Mouse (Mus musculus): ENCODE measurements at regions not wholly inside any gene's neighbourhood (a gene's known extent, or its start where the extent isn't known, plus 50 kb on each side); places are given as distances from the start of the nearest gene placed in this dataset.

DNA sequence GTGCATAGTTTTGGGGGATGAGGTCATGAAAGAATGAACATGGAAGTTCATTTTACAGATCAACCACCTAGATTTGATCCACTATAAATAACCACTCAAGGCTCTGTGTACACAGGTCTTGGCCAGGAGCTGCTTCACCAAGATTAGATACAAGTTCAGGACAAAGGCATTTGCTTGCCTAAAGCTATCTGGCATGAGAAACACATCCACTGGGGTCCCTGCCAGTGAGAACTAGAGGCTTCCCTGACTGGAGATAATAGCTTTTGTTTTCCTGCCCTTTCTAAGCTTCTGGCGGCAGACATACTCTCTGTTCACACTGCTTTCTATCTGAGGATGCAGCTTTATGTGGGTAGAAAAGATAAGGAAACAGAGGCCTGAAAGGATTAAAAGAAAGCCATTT is 240.2 kb downstream of the Cep170 start:
- Histone ChIP-seq H3K27ac (ENCODE audit: insufficient read depth, low read depth) (no peak overlapping the region), H3K27me3 (replicated peaks) (no peaks in the 10 kb centered on the region), H3K9me3 (replicated peaks; ENCODE audit: low read length) (no peaks in the 10 kb centered on the region), H3K36me3 (replicated peaks in 1 of 2; ENCODE audit: control insufficient read depth in 1 of 2, insufficient read depth in 1 of 2, low read length in 1 of 2) (no peaks in the 10 kb centered on the region), H3K4me2 (ENCODE audit: insufficient read depth, low read depth, poor library complexity, severe bottlenecking) (no peak overlapping the region), H3K4me1 (ENCODE audit: control insufficient read depth in 1 of 2, insufficient read depth in 2 of 2) (no peaks in the 10 kb centered on the region), H3K79me2 (replicated peaks; ENCODE audit: control insufficient read depth, extremely low read depth, insufficient read depth, poor library complexity, severe bottlenecking) (no peaks in the 10 kb centered on the region), H3K4me3 (replicated peaks in 1 of 3; ENCODE audit: low read depth in 2 of 3, low read length in 2 of 3, poor library complexity in 1 of 3) (no peak overlapping the region), H3K9ac (ENCODE audit: insufficient read depth, low read depth) (no peak overlapping the region)
- TF ChIP-seq ZKSCAN1 (IDR thresholded peaks at IDR 0.05; ENCODE audit: borderline replicate concordance, low read depth, low read length): no peak
- no peak for TF ChIP-seq NELFE (IDR thresholded peaks at IDR 0.05; ENCODE audit: low read depth, low read length)
- TF ChIP-seq EP300 (IDR thresholded peaks at IDR 0.05; ENCODE audit: low read length): no peak
- no peak for TF ChIP-seq POLR2AphosphoS2 (IDR thresholded peaks at IDR 0.05; ENCODE audit: low read depth, low read length)
- TF ChIP-seq GABPA (IDR thresholded peaks at IDR 0.05; ENCODE audit: insufficient replicate concordance, low read depth, low read length): no peak
- no peak for TF ChIP-seq TBP (conservative IDR thresholded peaks at IDR 0.05; ENCODE audit: low read depth, low read length)
- TF ChIP-seq ZNF384 (IDR thresholded peaks at IDR 0.05; ENCODE audit: low read depth, low read length): no peak
- no peak for TF ChIP-seq MXI1 (IDR thresholded peaks at IDR 0.05; ENCODE audit: low read depth, low read length)
- no peak for TF ChIP-seq ZMIZ1 (IDR thresholded peaks at IDR 0.05; ENCODE audit: low read depth, low read length)
- TF ChIP-seq SMC3 (IDR thresholded peaks at IDR 0.05; ENCODE audit: low read depth, low read length): no peak
- TF ChIP-seq USF2 (conservative IDR thresholded peaks at IDR 0.05; ENCODE audit: low read depth, low read length): no peak
- in situ Hi-C loops (cut with MboI; ENCODE audit: low pct_ligation_motif_present, low pct_unique_long_range_greater_than_20kb, low sequenced_read_pairs): no loop called here
- dilution Hi-C loops (cut with MboI; ENCODE audit: extremely low pct_ligation_motif_present, extremely low pct_unique_long_range_greater_than_20kb, low sequenced_read_pairs): no loop called here
- no peak for DNase-seq (ENCODE audit: extremely low read depth)

DNA sequence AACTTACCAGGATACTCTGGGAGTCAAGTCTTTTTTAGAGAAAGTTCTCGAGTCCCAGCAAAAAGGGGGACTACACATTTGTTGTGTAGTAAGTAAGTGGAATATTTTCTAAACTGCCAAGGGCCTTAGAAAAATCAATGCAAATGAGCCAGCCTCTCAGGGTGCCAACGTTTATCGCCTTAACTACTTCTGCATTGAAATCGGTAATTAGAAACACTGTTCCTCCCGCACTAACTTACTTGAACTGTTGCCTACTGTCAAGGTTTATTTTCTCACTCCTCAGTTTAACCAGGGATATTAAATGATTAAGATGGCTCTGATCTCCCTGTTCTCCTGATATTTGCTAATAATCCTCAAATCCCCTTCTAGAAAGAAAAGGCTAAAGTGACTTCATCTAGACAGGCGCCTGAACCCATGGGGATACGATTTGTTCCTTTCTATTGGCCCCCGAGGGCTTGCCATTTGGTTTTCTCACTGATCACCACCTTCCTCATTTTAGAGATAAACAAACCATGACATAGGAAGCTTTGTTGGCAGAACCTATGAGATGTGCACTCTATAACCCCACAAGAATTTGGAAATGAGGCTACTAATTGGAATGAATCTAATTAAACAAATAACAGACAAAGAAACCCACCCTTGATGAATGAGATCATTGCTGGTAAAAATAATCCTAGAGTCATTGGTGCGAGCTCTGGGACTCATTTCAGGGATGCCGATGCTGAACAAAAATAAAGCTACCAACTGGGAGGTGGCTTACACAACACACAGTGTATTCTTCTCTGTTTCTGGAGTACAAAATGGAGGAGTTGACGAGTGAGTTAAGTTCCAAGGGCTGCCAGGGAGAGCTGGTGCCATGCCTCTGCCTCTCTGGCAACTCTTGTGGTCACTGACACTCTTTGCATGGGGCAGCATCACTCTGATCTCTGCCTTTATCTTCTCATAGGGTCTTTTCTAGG is 255.1 kb downstream of the Cep170 start:
- DNase-seq (ENCODE audit: extremely low read depth): no peak
- Histone ChIP-seq H3K9ac (ENCODE audit: insufficient read depth, low read depth) (no peak overlapping the region), H3K9me3 (replicated peaks; ENCODE audit: low read length) (no peaks in the 10 kb centered on the region), H3K79me2 (replicated peaks; ENCODE audit: control insufficient read depth, extremely low read depth, insufficient read depth, poor library complexity, severe bottlenecking) (no peaks in the 10 kb centered on the region), H3K4me1 (ENCODE audit: control insufficient read depth in 1 of 2, insufficient read depth in 2 of 2) (no peaks in the 10 kb centered on the region), H3K27me3 (replicated peaks) (no peaks in the 10 kb centered on the region), H3K36me3 (replicated peaks in 1 of 2; ENCODE audit: control insufficient read depth in 1 of 2, insufficient read depth in 1 of 2, low read length in 1 of 2) (no peaks in the 10 kb centered on the region), H3K4me2 (ENCODE audit: insufficient read depth, low read depth, poor library complexity, severe bottlenecking) (no peak overlapping the region), H3K27ac (ENCODE audit: insufficient read depth, low read depth) (no peak overlapping the region), H3K4me3 (replicated peaks in 1 of 3; ENCODE audit: low read depth in 2 of 3, low read length in 2 of 3, poor library complexity in 1 of 3) (no peak overlapping the region)
- no peak for TF ChIP-seq MAZ (IDR thresholded peaks at IDR 0.05; ENCODE audit: low read depth, low read length)
- TF ChIP-seq HCFC1 (IDR thresholded peaks at IDR 0.05; ENCODE audit: low read depth, low read length): no peak
- no peak for TF ChIP-seq POLR2A (IDR thresholded peaks at IDR 0.05; ENCODE audit: low read depth, low read length)
- TF ChIP-seq POLR2AphosphoS2 (IDR thresholded peaks at IDR 0.05; ENCODE audit: low read depth, low read length): no peak
- no peak for TF ChIP-seq PAX5 (IDR thresholded peaks at IDR 0.05; ENCODE audit: low read length)
- no peak for TF ChIP-seq ZC3H11A (IDR thresholded peaks at IDR 0.05; ENCODE audit: low read depth, low read length)
- no peak for TF ChIP-seq EP300 (IDR thresholded peaks at IDR 0.05; ENCODE audit: low read length)
- no peak for TF ChIP-seq IRF4 (IDR thresholded peaks at IDR 0.05; ENCODE audit: low read depth, low read length)
- TF ChIP-seq CHD2 (IDR thresholded peaks at IDR 0.05; ENCODE audit: low read length): no peak
- no peak for TF ChIP-seq BHLHE40 (IDR thresholded peaks at IDR 0.05; ENCODE audit: low read depth, low read length)
- no peak for TF ChIP-seq E2F4 (IDR thresholded peaks at IDR 0.05; ENCODE audit: insufficient replicate concordance, low read depth, low read length)
- TF ChIP-seq MAFK (IDR thresholded peaks at IDR 0.05; ENCODE audit: insufficient replicate concordance, low read length): no peak
- TF ChIP-seq JUND (conservative IDR thresholded peaks at IDR 0.05; ENCODE audit: low read depth, low read length): no peak
- no peak for TF ChIP-seq UBTF (IDR thresholded peaks at IDR 0.05; ENCODE audit: low read depth, low read length)
- no peak for TF ChIP-seq JUN (IDR thresholded peaks at IDR 0.05; ENCODE audit: insufficient read depth, low read depth, low read length)
- no peak for TF ChIP-seq CHD1 (IDR thresholded peaks at IDR 0.05; ENCODE audit: low read depth, low read length)
- TF ChIP-seq SIN3A (IDR thresholded peaks at IDR 0.05; ENCODE audit: low read length): no peak
- no peak for TF ChIP-seq MAX (IDR thresholded peaks at IDR 0.05; ENCODE audit: low read length)
- TF ChIP-seq GABPA (IDR thresholded peaks at IDR 0.05; ENCODE audit: insufficient replicate concordance, low read depth, low read length): no peak
- no peak for TF ChIP-seq ELF1 (IDR thresholded peaks at IDR 0.05; ENCODE audit: low read depth, low read length)
- dilution Hi-C loops (cut with MboI; ENCODE audit: extremely low pct_ligation_motif_present, extremely low pct_unique_long_range_greater_than_20kb, low sequenced_read_pairs): no loop called here
- in situ Hi-C loops (cut with MboI; ENCODE audit: low pct_ligation_motif_present, low pct_unique_long_range_greater_than_20kb, low sequenced_read_pairs): no loop called here

Data from CH12.LX (cell line).